ENCODE assay signal across 11 mouse cellular contexts in genomic region chr2:140775448-140776101, GRCm38 (mm10).
DNase-seq lines count a peak whose midpoint lies in the region; ATAC-seq lines count a peak whose summit lies in the region.
"Had no signal": no experiment of that assay in that cellular context is flagged by ENCODE, and none has a peak within 500 bp of the region (broad histone marks: within the 10 kb centered on the region; RNA-seq: fewer than 3 reads in every experiment).

No protein-coding gene starts in this region.

- 0 out of 2 replicates have a peak, but pooled peaks have one; percentile 32 for ATAC-seq in frontal cortex, adult (ENCODE audit: low TSS enrichment)
- ATAC-seq: forebrain, embryonic 16.5 days had no signal

- DNase-seq in frontal cortex, postnatal 36 days (ENCODE audit: low spot score in 2 of 2), result no peak
- peak; percentile 14 for DNase-seq in urinary bladder, postnatal 14 days (ENCODE audit: low spot score)
- DNase-seq in urinary bladder, postnatal 4 days (ENCODE audit: low spot score in 2 of 2), result no peak
- DNase-seq in lung, postnatal 36 days, result peak; percentile 40
- no peak for DNase-seq in cerebellum, postnatal 14 days
- no peak for DNase-seq in cerebellum, adult 11-12 months
- no peak for DNase-seq in spleen, postnatal 14 days (ENCODE audit: low spot score in 2 of 2)
- DNase-seq: cerebellum, adult 11 months; heart, adult 2 months had no signal

Comparison
In these comparisons a context has a peak if more than half of its experiments do, and no peak if none do; other contexts are left out.
1. DNase-seq: peak in urinary bladder, postnatal 14 days (single experiment) and lung, postnatal 36 days (single experiment); none in frontal cortex, postnatal 36 days (0 of 2), urinary bladder, postnatal 4 days (0 of 2), cerebellum, postnatal 14 days (0 of 2), cerebellum, adult 11-12 months (single experiment) and spleen, postnatal 14 days (0 of 2).